Mouse (Mus musculus): Measurements from ENCODE around the gene Acap2. TPM values are rescaled to one million over a fixed set of nuclear protein-coding genes. Genes with fewer than 3 reads are reported as not detected.

The Acap2 gene
- polyA plus RNA-seq, 1 experiment from 2014 or later = 24.6 TPM

DNA sequence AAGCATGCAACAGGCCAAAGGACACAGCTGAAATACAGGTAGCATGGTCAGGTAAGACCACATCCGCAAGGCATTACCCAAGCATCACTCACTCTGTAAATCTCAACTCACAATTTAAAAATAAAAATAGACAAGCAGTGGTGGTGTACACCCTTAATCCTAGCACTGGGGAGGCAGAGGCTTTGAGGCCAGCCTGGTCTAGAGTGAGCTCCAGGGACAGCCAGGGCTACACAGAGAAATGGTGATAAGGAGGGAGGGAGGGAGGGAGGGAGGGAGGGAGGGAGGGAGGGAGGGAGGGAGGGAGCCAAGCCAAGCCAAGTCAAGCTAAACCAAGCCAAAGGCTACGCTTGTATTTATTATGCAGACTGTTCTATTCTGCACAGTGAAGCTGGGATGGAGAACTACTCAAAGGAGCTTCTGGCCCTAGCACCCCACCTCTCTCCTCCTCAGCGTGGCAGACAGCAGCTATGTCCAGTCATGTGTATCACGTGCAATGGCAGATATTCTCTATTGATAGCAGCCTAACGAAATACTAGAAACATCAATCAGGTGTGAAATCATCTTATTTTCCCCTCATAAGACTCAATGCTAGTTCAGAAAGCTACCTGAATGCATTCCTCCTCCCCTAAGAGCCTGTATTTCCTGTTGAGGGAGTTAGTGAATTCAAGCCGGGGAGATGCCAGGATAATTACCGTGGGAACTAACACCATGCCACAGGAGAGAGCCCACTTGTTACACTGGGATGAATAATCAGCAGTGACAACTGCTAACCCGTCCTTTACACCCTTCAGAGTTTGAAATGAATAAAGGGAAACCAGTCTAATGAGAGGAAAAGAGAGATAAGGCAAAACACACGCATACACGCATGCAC is 33.8 kb downstream of the Acap2 start:
- Histone ChIP-seq H3K9ac (no peak overlapping the region), H3K9me3 (0 out of 2 replicates have a peak, but pooled peaks cover 5% of the 10 kb centered on the region), H3K36me3 (no peaks in the 10 kb centered on the region), H3K27ac (no peak overlapping the region), H3K27me3 (no peaks in the 10 kb centered on the region), H3K4me2 (replicated peaks) (no peak overlapping the region), H3K4me1 (peaks cover 11% of the 10 kb centered on the region; the same call in 1 of the 2 replicates), H3K4me3 (no peak overlapping the region)
- no peak for ATAC-seq (ENCODE audit: insufficient number of reproducible peaks, insufficient read depth, low FRiP score, low TSS enrichment)
- 56% methylated on average over 10 of the region's 10 CpGs for WGBS

DNA sequence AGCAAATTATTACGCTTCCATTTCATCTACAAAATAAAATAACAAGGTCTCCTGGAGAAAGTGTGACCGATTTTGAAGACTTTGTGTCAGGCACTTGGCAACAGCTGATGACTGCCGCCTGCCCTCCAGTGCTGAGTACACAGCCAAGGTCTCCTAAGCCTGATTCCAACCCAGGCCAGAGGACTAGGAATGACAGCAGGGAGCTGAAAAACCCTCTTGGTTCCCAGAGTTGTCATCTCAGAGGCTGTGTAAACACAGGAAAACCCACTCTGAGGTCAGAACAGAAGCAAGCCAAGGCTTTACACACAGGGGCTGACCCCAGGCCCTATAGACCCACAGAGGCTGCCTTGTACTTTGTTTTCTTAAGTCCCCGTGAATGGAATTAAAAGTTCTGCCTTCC is 35.1 kb downstream of the Acap2 start:
- H3K27me3 ChIP-seq = no peaks in the 10 kb centered on the region
- H3K4me2 ChIP-seq (replicated peaks) = no peak overlapping the region
- WGBS = 54% methylated on average over 4 of the region's 4 CpGs
- H3K27ac ChIP-seq = no peak overlapping the region
- no peaks in the 10 kb centered on the region for H3K36me3 ChIP-seq
- no peak overlapping the region for H3K9ac ChIP-seq
- no peak for ATAC-seq (ENCODE audit: insufficient number of reproducible peaks, insufficient read depth, low FRiP score, low TSS enrichment)
- 0 out of 2 replicates have a peak, but pooled peaks cover 5% of the 10 kb centered on the region for H3K9me3 ChIP-seq
- peaks cover 15% of the 10 kb centered on the region; the same call in 1 of the 2 replicates for H3K4me1 ChIP-seq
- H3K4me3 ChIP-seq = no peak overlapping the region

DNA sequence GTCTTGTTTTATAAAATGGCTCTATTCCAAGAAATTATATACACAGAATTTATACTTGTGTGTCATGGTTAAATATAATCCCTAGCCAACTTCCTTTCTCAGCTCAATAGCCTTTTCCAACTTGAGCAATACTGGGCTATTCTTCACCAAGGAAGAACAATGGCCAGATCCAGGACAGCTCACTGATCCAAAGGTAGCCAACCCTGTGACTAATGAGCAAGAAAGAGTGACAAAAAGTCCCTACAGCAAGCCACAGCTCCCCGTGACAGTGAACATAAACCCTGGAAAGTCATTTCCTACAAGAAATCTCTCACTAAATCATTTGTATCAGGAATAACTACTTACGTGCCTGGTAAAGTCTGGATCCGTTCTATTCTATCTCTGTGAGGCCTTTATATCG is 35.6 kb downstream of the Acap2 start:
- 0 out of 2 replicates have a peak, but pooled peaks cover 5% of the 10 kb centered on the region for H3K9me3 ChIP-seq
- H3K4me2 ChIP-seq (replicated peaks) = no peak overlapping the region
- no peak overlapping the region for H3K9ac ChIP-seq
- H3K4me3 ChIP-seq = no peak overlapping the region
- WGBS = 83% methylated on average over 4 of the region's 4 CpGs
- H3K27ac ChIP-seq = no peak overlapping the region
- H3K27me3 ChIP-seq = no peaks in the 10 kb centered on the region
- no peak for ATAC-seq (ENCODE audit: insufficient number of reproducible peaks, insufficient read depth, low FRiP score, low TSS enrichment)
- peaks cover 15% of the 10 kb centered on the region; the same call in 1 of the 2 replicates for H3K4me1 ChIP-seq
- H3K36me3 ChIP-seq = no peaks in the 10 kb centered on the region

DNA sequence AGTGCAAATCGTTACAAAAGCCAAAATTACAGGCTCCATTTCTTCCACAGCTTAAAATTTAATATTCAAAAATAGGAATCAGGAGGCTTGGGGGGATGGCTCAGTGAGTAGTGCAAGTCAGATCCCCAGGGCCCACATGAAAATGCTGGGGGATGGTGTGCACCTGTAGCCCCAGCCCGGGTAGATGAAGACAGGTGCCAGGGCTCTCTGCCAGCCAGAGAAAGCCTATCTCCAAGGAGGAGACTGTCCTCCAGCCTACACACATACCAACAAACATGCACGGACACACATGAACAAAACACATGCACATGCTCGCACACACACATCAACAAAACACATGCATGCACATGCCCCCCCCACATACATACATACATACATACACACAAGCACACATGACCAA is 36.9 kb downstream of the Acap2 start:
- Histone ChIP-seq H3K9me3 (0 out of 2 replicates have a peak, but pooled peaks cover 5% of the 10 kb centered on the region), H3K27ac (no peak overlapping the region), H3K4me2 (replicated peaks) (no peak overlapping the region), H3K36me3 (no peaks in the 10 kb centered on the region), H3K27me3 (no peaks in the 10 kb centered on the region), H3K4me1 (peaks cover 15% of the 10 kb centered on the region; the same call in 1 of the 2 replicates), H3K9ac (no peak overlapping the region), H3K4me3 (no peak overlapping the region)
- no peak for ATAC-seq (ENCODE audit: insufficient number of reproducible peaks, insufficient read depth, low FRiP score, low TSS enrichment)
- WGBS = 91% methylated on average over 4 of the region's 4 CpGs

DNA sequence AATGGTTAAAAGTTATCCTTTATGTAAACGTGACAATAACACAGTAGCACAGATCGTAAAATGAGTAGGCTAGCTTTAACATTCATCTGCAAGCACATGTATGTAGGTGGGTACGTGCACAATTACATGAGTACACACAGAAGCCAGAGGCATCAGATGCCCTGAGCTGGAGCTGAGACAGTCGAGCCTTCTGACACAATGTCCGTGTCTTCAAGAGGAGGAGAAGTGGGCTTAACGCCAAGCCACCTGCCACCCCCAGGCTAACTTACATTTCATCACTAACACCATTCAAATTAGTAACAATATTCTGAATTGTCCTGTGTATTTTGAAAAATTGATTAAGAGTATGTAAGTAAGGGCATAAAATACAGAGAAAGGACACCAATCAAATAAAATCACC is 40.6 kb downstream of the Acap2 start:
- peaks cover 19% of the 10 kb centered on the region for H3K36me3 ChIP-seq
- no peak overlapping the region for H3K4me3 ChIP-seq
- no peaks in the 10 kb centered on the region for H3K27me3 ChIP-seq
- H3K9ac ChIP-seq = no peak overlapping the region
- WGBS = 72% methylated on average over 6 of the region's 6 CpGs
- H3K9me3 ChIP-seq = peaks cover 16% of the 10 kb centered on the region
- peaks cover 6% of the 10 kb centered on the region; the same call in 1 of the 2 replicates for H3K4me1 ChIP-seq
- no peak overlapping the region for H3K27ac ChIP-seq
- H3K4me2 ChIP-seq (replicated peaks) = no peak overlapping the region
- ATAC-seq (ENCODE audit: insufficient number of reproducible peaks, insufficient read depth, low FRiP score, low TSS enrichment) = no peak

DNA sequence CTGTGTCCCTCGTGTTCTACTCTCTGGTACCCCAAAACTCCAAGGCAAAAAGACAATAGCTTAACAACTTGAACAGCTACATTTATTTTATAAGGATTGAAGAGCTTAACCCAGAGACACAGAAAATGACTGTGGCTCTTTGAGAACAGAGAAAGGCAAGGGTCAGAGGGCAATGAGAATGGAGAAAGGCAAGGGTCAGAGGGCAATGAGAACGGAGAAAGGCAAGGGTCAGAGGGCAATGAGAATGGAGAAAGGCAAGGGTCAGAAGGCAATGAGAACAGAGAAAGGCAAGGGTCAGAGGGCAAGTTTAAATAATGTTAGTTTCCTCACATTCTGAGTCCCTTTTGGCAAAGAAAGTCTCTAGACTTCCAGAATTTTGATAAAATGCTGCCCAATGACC is 41.6 kb downstream of the Acap2 start:
- peaks cover 25% of the 10 kb centered on the region for H3K36me3 ChIP-seq
- WGBS = 26% methylated on average over 2 of the region's 2 CpGs
- no peak overlapping the region for H3K27ac ChIP-seq
- ATAC-seq (ENCODE audit: insufficient number of reproducible peaks, insufficient read depth, low FRiP score, low TSS enrichment) = no peak
- no peaks in the 10 kb centered on the region for H3K27me3 ChIP-seq
- peaks cover 16% of the 10 kb centered on the region for H3K9me3 ChIP-seq
- no peak overlapping the region for H3K4me2 ChIP-seq (replicated peaks)
- no peak overlapping the region for H3K4me3 ChIP-seq
- no peak overlapping the region for H3K9ac ChIP-seq
- 0 out of 2 replicates have a peak, but pooled peaks cover 4% of the 10 kb centered on the region for H3K4me1 ChIP-seq

DNA sequence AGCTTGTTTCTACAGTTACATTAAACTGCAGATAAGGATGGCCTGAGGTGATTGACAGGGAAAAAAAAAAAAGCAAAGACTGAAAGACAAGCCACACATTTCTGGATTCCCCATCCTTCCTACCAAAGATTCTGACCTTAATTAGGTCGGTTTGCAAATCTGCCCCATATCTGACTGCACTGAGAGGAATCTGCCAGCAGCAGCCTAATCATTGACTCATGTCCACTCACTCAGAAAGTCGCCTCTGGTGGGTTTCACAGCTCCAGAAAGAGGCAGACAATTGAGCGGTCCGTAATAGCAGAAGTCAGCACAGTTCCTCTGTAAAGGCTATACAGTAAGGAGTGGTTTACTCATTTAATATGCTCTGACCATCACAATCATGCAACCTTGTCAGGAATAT is 51.2 kb downstream of the Acap2 start:
- no peak for ATAC-seq (ENCODE audit: insufficient number of reproducible peaks, insufficient read depth, low FRiP score, low TSS enrichment)
- Histone ChIP-seq H3K4me3 (no peak overlapping the region), H3K4me1 (no peaks in the 10 kb centered on the region), H3K27me3 (no peaks in the 10 kb centered on the region), H3K36me3 (peaks cover 15% of the 10 kb centered on the region), H3K4me2 (replicated peaks) (no peak overlapping the region), H3K27ac (no peak overlapping the region), H3K9me3 (no peaks in the 10 kb centered on the region), H3K9ac (no peak overlapping the region)
- WGBS = 85% methylated on average over 4 of the region's 4 CpGs

DNA sequence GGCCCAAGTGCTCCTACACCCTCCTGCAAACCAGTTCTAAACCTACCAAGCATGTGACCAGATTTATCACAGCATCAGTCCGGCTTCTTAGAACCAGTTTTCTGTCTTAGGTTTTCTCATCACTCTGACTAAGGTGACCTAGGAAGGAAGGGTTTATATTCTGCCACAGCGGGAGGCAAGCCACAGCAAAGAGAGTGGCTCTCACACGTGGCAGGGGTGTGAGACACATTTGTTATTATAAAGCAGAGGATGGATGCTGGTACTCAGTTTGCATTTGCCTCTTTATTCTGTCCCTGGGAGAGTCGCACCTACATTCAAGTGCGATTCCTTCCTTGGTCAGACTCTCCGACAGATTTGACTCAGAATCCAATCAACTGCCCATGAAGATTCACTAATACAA is 52.2 kb downstream of the Acap2 start:
- no peaks in the 10 kb centered on the region for H3K9me3 ChIP-seq
- H3K9ac ChIP-seq = no peak overlapping the region
- H3K36me3 ChIP-seq = peaks cover 11% of the 10 kb centered on the region; the same call in 1 of the 2 replicates
- WGBS = 83% methylated on average over 6 of the region's 6 CpGs
- no peak for ATAC-seq (ENCODE audit: insufficient number of reproducible peaks, insufficient read depth, low FRiP score, low TSS enrichment)
- H3K27me3 ChIP-seq = no peaks in the 10 kb centered on the region
- no peak overlapping the region for H3K4me3 ChIP-seq
- no peaks in the 10 kb centered on the region for H3K4me1 ChIP-seq
- H3K4me2 ChIP-seq (replicated peaks) = no peak overlapping the region
- H3K27ac ChIP-seq = no peak overlapping the region

DNA sequence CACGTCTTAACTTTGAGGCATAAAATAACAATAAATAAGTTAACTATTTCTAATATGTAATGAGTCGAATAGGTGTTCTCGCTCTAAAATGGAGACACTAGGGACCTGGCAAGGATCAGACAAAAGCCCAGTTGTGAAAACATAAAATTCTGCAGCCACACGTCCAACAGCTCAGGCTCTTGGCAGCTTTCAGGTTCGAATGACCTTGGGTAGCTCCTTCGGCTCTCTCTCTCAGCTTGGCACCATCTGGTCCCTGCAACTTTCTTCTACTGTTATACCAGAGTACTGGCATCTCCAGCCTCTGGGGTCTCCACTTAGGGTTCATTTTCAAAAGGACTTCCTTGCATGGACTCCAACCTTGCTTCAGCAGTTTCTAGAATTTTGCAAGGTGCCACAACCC is 53.3 kb downstream of the Acap2 start:
- 88% methylated on average over 6 of the region's 6 CpGs for WGBS
- no peak overlapping the region for H3K4me2 ChIP-seq (replicated peaks)

DNA sequence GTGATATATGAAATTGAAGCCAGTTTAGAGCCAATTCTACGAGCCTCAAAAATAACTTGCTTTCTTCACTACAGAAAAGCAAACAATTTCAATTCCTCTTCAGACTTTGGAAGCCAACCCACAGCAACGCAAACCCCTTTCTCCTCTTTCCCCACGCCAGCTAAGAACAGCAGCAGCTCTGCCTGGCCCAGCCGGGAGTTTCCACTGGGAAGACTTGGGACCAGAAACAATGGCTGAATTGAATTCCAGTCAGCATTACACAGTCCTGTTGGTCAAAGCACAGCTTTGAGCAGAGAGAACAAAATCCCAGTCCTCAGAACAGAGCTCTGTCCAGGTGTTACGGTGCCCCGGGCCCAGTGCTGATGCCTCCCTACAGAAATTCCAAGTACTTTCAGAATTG is 59.1 kb downstream of the Acap2 start:
- no peak overlapping the region for H3K4me2 ChIP-seq (replicated peaks)
- H3K9me3 ChIP-seq = no peaks in the 10 kb centered on the region
- 0 out of 2 replicates have a peak, but pooled peaks cover 10% of the 10 kb centered on the region for H3K36me3 ChIP-seq
- WGBS = 47% methylated on average over 6 of the region's 6 CpGs
- no peaks in the 10 kb centered on the region; the same call in 1 of the 2 replicates for H3K4me1 ChIP-seq
- H3K27ac ChIP-seq = 0 out of 2 replicates have a peak overlapping the region, but pooled peaks have one; percentile 3
- no peak for ATAC-seq (ENCODE audit: insufficient number of reproducible peaks, insufficient read depth, low FRiP score, low TSS enrichment)
- H3K4me3 ChIP-seq = no peak overlapping the region
- no peak overlapping the region for H3K9ac ChIP-seq
- H3K27me3 ChIP-seq = no peaks in the 10 kb centered on the region

More for the DNA sequence above, 53.3 kb downstream of the Acap2 start:
- H3K4me3 ChIP-seq = no peak overlapping the region
- H3K27ac ChIP-seq = no peak overlapping the region
- no peaks in the 10 kb centered on the region for H3K9me3 ChIP-seq
- H3K4me1 ChIP-seq = no peaks in the 10 kb centered on the region
- H3K9ac ChIP-seq = no peak overlapping the region
- H3K27me3 ChIP-seq = no peaks in the 10 kb centered on the region
- no peak for ATAC-seq (ENCODE audit: insufficient number of reproducible peaks, insufficient read depth, low FRiP score, low TSS enrichment)
- peaks cover 11% of the 10 kb centered on the region; the same call in 1 of the 2 replicates for H3K36me3 ChIP-seq

DNA sequence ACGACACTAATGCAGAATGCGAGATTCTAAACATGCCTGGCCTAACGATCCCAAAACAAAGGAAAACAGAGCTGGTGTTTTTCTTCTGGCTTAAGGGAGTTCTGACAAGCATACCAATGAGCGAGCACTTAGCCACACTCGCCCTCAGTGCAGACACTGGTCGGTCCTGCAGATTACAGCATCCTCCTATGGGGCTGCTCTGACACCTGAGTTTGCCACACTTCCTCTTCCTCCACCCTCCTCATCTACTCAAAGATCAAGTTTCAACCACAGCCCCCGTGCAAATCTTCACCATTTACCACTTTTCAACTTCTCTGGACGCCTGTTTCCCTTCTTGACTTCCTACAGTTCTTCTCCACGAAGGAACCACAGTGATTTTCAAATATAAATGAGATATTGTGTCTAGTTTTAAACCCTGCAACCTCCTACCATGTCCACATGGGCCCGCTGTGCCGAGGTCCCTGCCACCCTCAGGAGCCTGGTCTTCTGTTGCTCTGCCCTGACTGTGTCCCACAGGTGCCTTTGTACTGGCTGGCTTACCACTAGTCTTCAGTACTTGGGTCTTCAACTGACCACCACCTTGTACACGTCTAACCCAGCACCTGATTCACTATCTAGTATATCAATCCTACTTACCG is 64.3 kb downstream of the Acap2 start:
- H3K9ac ChIP-seq = no peak overlapping the region
- no peaks in the 10 kb centered on the region for H3K27me3 ChIP-seq
- no peak overlapping the region for H3K4me2 ChIP-seq (replicated peaks)
- no peaks in the 10 kb centered on the region for H3K9me3 ChIP-seq
- WGBS = 61% methylated on average over 13 of the region's 13 CpGs
- no peak overlapping the region for H3K4me3 ChIP-seq
- H3K4me1 ChIP-seq = peaks cover 8% of the 10 kb centered on the region; the same call in 1 of the 2 replicates
- no peak overlapping the region for H3K27ac ChIP-seq
- 0 out of 2 replicates have a peak, but pooled peaks cover 14% of the 10 kb centered on the region for H3K36me3 ChIP-seq
- no peak for ATAC-seq (ENCODE audit: insufficient number of reproducible peaks, insufficient read depth, low FRiP score, low TSS enrichment)

Measured in embryonic facial prominence, embryonic 12.5 days (tissue).